Mouse (Mus musculus) embryonic facial prominence, embryonic 10.5 days (tissue): Measurements from ENCODE around the gene Stk16. TPM values are rescaled to one million over a fixed set of nuclear protein-coding genes. Genes with fewer than 3 reads are reported as not detected.
"Not testable (repeated sequence)": the region's sequence is repeated elsewhere in the genome, so short reads cannot be mapped to it uniquely, and the experiment has no call there.

ENCODE experiments used
- DNase-seq: peaks from one replicate; pipeline ENCODE4 v3.0.0-alpha.2; 2017; ENCODE audit warnings: low spot score
- H3K27ac ChIP-seq: fragments of 300-500 bp; sonication (generic); replicated peaks from 2 replicates; pipeline ENCODE4 v1.5.1; 2016; ENCODE audit warnings: mild to moderate bottlenecking
- H3K27me3 ChIP-seq: fragments of 300-500 bp; sonication (generic); replicated peaks from 2 replicates; pipeline ENCODE4 v1.6.1; 2016; ENCODE audit warnings: low read depth, mild to moderate bottlenecking; ENCODE audit not compliant: poor library complexity, severe bottlenecking
- H3K36me3 ChIP-seq: fragments of 300-500 bp; sonication (generic); replicated peaks from 2 replicates; pipeline ENCODE4 v1.6.1; 2016; ENCODE audit warnings: mild to moderate bottlenecking, moderate library complexity
- H3K4me1 ChIP-seq: fragments of 300-500 bp; sonication (generic); 2 replicates; pipeline ENCODE4 v1.6.1; 2016
- H3K4me3 ChIP-seq: fragments of 300-500 bp; sonication (generic); 2 replicates; pipeline ENCODE4 v1.5.1; 2016; ENCODE audit warnings: mild to moderate bottlenecking, moderate library complexity
- H3K9me3 ChIP-seq: fragments of 300-500 bp; sonication (generic); 2 replicates; pipeline ENCODE4 v1.6.1; 2016; ENCODE audit warnings: mild to moderate bottlenecking
- WGBS: fragments of 180-500 bp; shearing (Covaris S2); methylation state at CpG from one replicate; pipeline ENCODE4 v1.1.7; 2016; 5-methylcytosine and 5-hydroxymethylcytosine counted together
- polyA plus RNA-seq: library from polyadenylated mRNA; unstranded; fragments of >200 nt; fragmentation: Nextera tagmentation; extraction: Ambion mirVana; gene quantifications from 2 replicates; pipeline ENCODE4 v1.2.1, GENCODE M21; 2016

Gene Stk16
- polyA plus RNA-seq, 1 experiment from 2014 or later: 145 TPM

DNA sequence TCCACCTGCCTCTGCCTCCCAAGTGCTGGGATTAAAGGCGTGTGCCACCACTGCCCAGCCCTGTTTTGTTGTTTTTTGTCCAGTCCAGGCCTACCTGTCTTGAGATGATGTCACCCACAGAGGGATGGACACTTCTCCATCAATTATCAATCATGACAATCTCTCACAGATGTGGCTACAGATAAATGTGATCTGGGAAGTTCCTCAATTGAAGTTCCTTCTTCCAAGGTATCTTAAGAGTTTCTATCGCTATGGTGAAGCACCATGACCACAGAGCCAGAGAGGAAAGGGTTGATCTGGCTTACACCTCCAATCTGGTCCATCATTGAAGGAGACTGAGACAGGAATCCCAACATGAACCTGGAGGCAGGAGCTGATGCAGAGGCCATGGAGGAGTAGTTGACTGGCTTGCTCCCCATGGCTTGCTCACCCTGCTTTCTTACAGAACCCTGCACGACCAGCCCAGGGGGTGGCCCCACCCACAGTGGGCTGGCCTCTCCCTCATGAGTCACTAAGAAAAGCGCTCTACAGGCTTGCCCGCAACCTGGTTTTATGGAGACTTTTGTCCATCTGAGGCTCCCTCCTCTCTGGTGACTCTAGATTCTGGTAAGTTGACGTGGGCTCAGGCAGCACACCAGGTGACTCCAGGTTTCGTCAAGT, 19.8 kb downstream of the Stk16 start:
- no peak overlapping the region for H3K27ac ChIP-seq
- no peaks in the 10 kb centered on the region for H3K4me1 ChIP-seq
- no peak overlapping the region for H3K4me3 ChIP-seq
- H3K27me3 ChIP-seq: peaks cover 12% of the 10 kb centered on the region
- no peak for DNase-seq
- no peaks in the 10 kb centered on the region for H3K9me3 ChIP-seq
- WGBS: 74% methylated on average over 7 of the region's 7 CpGs
- no peaks in the 10 kb centered on the region for H3K36me3 ChIP-seq

DNA sequence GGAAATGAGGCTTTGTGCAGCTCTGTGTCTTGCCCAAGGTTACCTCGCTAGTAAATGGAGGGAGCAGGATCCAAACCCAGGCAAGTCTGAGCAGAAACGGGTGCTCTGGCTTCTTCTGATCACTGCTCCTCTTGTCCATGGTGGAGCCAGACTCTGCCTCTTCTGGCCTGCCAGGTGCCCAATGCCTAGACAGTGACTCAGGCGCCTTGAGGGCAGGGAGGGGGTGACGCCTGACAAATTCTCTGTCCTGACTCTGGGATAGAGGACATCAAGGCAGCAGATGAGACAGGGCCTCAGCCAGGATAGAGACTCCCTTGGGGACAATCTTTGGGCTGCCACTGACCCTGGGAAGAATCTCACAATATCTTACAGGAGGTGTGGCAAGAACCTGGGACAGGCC, 20.6 kb downstream of the Stk16 start:
- 80% methylated on average over 4 of the region's 4 CpGs for WGBS
- no peak overlapping the region for H3K27ac ChIP-seq

DNA sequence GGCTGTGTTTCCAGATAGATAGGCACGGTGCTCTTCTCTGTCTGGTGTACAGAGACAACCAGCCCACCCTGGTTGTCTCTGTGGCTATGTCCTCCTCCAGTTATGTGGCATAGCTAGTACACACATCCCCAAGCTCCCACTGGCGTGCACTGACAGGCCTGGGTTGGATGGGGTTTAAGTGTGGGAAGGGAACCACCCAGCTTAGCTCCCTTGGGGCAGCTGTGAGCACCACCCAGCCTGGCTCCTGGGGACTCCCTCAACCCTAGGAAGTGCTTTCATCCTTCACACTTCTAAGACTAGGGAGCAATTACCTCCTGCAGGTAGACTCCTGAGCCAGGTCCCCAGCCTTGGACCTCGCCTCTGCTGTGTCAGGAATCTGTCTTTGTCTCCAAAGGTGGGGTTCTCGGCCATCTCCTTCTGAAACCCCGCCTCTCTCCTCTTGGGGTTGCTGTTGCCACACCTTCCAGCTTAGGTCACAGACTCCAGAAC, 21.1 kb downstream of the Stk16 start, which contains the start of gene A630095N17Rik:
Gene A630095N17Rik (minus strand): TSS at position 439 of the 489 bp plus-strand sequence.
- no peak within 1 kb of the TSS for H3K27ac ChIP-seq

More for the DNA sequence above, 20.6 kb downstream of the Stk16 start:
- no peak overlapping the region for H3K4me3 ChIP-seq
- no peaks in the 10 kb centered on the region for H3K36me3 ChIP-seq
- peaks cover 12% of the 10 kb centered on the region for H3K27me3 ChIP-seq
- peaks cover 6% of the 10 kb centered on the region; the same call in 1 of the 2 replicates for H3K4me1 ChIP-seq
- no peaks in the 10 kb centered on the region for H3K9me3 ChIP-seq
- DNase-seq: no peak

DNA sequence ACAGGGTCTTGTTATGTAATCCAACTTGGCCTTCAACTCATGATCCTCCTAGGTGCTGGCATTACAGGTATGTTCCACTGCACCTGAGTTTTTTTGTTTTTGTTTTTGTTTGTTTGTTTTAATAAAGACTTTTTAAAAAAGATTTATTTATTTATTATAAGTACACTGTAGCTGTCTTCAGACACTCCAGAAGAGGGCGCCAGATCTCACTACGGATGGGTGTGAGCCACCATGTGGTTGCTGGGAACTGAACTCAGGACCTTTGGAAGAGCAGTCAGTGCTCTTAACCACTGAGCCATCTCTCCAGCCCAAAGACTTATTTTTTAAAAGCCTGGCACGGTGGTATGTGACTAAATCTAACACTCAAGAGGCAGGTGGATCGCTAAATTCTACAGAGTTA, 21.9 kb downstream of the Stk16 start:
- not testable (repeated sequence) for H3K4me3 ChIP-seq, H3K9me3 ChIP-seq, H3K27ac ChIP-seq, H3K36me3 ChIP-seq, DNase-seq
- H3K27me3 ChIP-seq: peaks cover 12% of the 10 kb centered on the region; the same call in 1 of the 2 replicates
- H3K4me1 ChIP-seq: peaks cover 18% of the 10 kb centered on the region
- WGBS: 59% methylated on average over 4 of the region's 4 CpGs

More for the DNA sequence above, 21.1 kb downstream of the Stk16 start, which contains the start of gene A630095N17Rik:
- Histone ChIP-seq H3K36me3 (no peaks in the 10 kb centered on the region), H3K27me3 (peaks cover 12% of the 10 kb centered on the region), H3K4me1 (peaks cover 11% of the 10 kb centered on the region), H3K4me3 (no peak within 1 kb of the TSS), H3K9me3 (no peaks in the 10 kb centered on the region)
- no peak for DNase-seq
- WGBS: 69% methylated on average over 5 of the region's 5 CpGs

DNA sequence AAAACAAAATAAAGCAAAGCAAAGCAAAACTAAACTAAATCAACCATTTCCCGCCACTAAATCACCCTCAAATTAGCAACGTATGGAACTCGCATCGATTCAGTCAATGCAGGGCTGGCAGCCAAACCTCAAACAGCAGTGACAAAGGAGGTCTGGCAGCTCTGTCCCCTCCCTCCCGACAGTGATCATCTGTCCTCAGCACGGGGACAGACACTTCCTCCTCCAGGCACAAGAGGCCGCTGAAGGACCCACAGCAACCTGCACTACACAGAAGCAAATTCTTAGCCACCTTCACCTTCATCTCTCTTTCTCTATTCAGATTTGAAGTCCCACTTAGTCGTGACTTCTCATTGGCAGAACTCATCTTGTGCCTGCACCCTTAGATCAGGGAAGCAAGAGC, 24.0 kb downstream of the Stk16 start:
- Histone ChIP-seq H3K27ac (no peak overlapping the region), H3K36me3 (peaks cover 3% of the 10 kb centered on the region), H3K4me3 (no peak overlapping the region), H3K9me3 (no peaks in the 10 kb centered on the region), H3K4me1 (peaks cover 20% of the 10 kb centered on the region), H3K27me3 (peaks cover 12% of the 10 kb centered on the region; the same call in 1 of the 2 replicates)
- peak; percentile 63 for DNase-seq
- WGBS: 3% methylated on average over 8 of the region's 8 CpGs

DNA sequence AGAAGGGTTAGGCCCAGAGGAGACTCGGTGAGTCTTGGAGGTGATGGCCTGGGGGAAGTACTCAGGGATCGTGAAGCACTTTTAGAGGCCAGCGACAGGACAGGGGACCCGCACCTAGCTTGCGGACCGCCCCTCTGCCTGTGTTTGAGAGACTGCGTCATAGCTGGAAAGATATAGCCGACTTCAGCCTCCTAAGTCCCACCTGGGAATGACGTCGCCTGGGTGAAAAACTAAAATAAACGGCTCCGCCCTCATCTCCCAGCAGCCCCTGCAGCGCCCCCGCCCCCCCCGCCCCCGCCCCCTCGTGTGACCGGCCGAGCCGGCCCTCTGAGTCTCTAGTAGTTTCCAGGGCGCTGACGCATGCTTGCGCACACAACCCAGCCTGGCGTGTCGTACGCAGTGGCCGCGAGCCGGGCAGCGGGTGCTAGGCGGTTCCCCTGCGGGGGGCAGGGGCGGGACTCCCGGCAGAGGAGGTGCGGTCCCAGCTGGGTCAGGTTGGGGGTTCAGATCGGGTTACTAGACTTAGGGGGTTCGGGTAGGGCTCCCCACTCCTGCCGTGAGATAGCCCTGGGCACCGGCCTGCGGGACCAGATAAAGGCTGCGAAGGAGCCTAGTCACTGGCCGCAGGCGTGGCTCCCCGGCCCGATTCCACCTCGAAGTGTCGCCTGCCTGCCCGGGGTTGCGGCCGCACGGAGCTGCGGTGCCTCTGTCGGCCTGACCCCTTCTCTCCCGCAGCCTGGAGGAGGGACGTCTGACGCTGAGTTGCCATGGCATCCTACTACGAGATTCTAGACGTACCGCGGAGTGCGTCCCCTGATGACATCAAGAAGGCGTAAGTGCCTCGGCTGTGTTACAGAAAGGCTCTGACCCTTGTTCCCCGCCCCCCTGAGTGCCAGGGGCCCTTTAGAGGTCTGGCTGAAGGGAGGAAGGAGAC, 25.7 kb downstream of the Stk16 start, which contains the start of gene Dnajb2:
Gene Dnajb2 (plus strand): TSS at position 290 of the 934 bp plus-strand sequence.
- WGBS: under 1% methylated on average over 64 of the region's 64 CpGs
- DNase-seq: peak; percentile 90

DNA sequence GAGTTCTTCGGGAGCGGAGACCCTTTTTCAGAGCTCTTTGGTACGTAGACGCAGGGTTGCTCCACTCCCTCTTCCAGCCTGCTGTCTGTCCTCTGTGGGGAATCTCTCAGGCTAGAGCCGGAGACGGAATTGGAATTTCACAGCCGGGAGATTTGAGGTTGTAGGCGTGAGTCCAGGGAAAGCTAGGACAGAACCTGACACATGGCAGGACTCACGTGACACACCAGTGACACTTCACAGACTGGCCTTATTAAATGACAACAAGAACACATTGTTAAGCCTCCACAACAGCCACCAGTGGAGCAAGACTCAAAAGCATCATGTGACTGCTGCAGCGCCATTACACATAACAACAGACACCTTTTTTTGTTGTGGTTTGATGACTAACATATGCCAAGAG, 29.0 kb downstream of the Stk16 start:
- Histone ChIP-seq H3K4me1 (peaks cover 20% of the 10 kb centered on the region), H3K27me3 (peaks cover 7% of the 10 kb centered on the region; the same call in 1 of the 2 replicates), H3K27ac (no peak overlapping the region), H3K4me3 (no peak overlapping the region), H3K36me3 (peaks cover 37% of the 10 kb centered on the region), H3K9me3 (no peaks in the 10 kb centered on the region)
- 86% methylated on average over 10 of the region's 10 CpGs for WGBS
- DNase-seq: no peak

More for the DNA sequence above, 25.7 kb downstream of the Stk16 start, which contains the start of gene Dnajb2:
- Histone ChIP-seq H3K36me3 (peaks cover 16% of the 10 kb centered on the region), H3K4me1 (peaks cover 20% of the 10 kb centered on the region), H3K9me3 (no peaks in the 10 kb centered on the region), H3K4me3 (peak within 1 kb of the TSS; percentile 73), H3K27ac (peak within 1 kb of the TSS; percentile 87), H3K27me3 (peaks cover 12% of the 10 kb centered on the region; the same call in 1 of the 2 replicates)

DNA sequence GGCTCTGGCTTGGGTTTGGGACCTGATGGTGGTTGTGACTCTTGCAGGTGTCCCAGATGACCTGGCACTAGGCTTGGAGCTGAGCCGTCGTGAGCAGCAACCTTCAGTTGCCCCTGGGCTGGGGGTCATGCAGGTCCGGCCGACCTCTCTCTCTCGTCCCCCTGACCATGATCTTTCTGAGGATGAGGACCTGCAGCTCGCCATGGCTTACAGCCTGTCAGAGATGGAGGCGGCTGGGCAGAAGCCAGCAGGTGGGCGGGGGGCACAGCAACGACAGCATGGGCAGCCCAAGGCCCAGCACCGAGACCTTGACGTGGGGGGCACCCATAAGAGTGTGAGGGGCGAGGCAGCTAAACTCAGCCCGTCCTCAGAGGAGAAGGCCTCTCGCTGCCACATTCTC, 32.8 kb downstream of the Stk16 start:
- no peak for DNase-seq
- 91% methylated on average over 14 of the region's 14 CpGs for WGBS

DNA sequence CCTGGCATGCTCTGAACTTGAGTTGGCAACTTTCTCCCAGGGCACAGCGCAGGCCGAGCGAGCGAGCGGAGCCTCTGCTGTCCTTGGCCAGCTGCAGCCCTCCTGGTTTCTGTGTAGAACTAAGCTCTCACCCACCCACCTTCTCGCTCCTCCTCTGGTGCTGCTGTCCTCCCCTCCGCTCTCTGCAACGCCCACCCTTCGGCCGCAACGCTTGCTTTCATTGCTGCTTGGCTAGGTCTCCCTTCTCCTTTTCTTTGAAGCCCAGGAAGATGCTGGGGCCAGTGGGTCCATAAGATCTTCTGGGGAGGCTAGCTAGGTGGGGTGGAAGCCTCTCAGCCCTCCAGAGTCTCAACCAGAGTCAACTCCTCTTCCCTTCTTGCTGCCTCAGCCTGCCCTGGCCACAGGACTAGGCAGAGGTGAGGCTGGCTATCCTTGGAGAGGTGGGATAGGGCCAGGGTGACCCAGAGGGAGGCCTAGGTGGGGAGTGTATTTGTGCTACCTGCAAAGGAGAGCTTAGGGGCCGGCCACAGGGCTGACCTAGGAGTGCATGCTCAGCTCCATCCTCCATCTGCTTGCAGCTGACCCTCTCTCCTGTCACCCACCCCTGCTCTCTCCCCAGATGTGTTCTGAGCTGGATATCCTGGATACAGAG, 33.7 kb downstream of the Stk16 start:
- Histone ChIP-seq H3K27ac (no peak overlapping the region), H3K27me3 (no peaks in the 10 kb centered on the region), H3K4me1 (peaks cover 21% of the 10 kb centered on the region), H3K4me3 (no peak overlapping the region), H3K36me3 (peaks cover 37% of the 10 kb centered on the region), H3K9me3 (no peaks in the 10 kb centered on the region)
- no peak for DNase-seq
- WGBS: 86% methylated on average over 12 of the region's 12 CpGs

More for the DNA sequence above, 32.8 kb downstream of the Stk16 start:
- Histone ChIP-seq H3K9me3 (no peaks in the 10 kb centered on the region), H3K4me3 (no peak overlapping the region), H3K4me1 (peaks cover 18% of the 10 kb centered on the region), H3K27me3 (no peaks in the 10 kb centered on the region), H3K36me3 (peaks cover 37% of the 10 kb centered on the region), H3K27ac (no peak overlapping the region)

DNA sequence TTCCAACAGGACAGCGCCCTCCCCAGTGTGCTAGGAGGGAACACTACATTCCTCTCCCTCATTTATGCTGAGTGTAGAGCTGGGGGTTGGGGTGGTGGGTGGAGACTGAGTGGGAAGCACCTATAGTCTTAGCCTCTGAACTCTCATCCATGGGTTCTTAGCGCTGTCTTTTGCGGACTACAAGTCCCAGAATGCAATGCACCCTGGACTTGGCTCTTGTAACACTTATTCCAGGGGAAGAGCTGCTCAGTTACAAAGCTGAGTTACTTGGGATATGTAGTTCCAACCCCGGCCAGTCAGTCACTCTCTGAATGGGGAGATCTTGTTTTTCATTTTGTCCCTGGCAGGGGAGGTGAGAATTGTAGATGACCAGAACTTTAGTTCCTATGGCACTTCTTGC, 34.2 kb downstream of the Stk16 start:
- 19% methylated on average over 4 of the region's 4 CpGs for WGBS

DNA sequence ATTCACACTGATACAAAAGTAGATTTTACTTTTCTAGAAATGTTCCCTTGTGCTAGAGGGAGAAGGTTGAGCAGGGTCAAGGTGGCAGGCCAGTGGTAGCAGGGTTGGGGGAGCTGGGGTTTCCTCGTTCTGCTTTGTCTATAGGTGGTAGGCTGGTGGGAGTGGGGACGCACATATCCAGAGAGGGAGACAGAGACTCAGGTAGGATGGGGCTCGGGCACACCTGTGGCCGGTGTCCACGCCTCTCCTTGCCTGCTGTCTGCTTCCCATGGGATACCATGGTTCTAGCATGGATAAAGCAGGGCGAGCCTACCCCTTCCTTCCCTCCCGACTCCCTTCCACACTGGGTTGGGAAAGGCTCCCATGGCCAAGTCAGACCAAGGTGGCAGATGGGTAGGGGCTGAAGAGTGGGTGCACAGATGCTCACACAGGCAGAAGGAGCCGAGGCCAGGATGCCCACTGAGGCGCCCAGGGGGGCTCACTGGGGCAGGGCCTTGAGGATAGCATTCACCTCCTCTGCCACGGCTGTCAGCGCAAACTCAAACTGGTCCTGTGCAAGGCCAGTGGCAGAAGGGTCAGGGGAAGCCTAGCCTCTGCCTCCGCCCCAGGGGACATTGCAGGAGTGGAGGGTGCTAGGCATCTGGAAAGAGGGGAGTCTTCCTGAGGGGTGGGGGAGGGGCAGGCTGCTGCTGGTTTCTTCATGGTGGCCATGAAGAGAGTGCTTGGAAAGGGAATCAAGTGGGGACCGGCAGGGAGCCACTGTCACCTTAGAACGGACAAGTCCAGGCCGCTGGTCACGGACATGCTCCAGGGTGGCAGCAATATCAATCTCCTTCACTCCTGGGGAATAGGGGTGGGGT, 36.7 kb downstream of the Stk16 start:
- no peak for DNase-seq
- Histone ChIP-seq H3K27me3 (peaks cover 8% of the 10 kb centered on the region), H3K27ac (peak overlapping the region; percentile 44; the same call in 1 of the 2 replicates), H3K4me1 (peaks cover 35% of the 10 kb centered on the region), H3K9me3 (no peaks in the 10 kb centered on the region), H3K4me3 (no peak overlapping the region), H3K36me3 (peaks cover 19% of the 10 kb centered on the region)
- WGBS: 79% methylated on average over 16 of the region's 16 CpGs

More for the DNA sequence above, 34.2 kb downstream of the Stk16 start:
- Histone ChIP-seq H3K4me3 (no peak overlapping the region), H3K27me3 (no peaks in the 10 kb centered on the region), H3K9me3 (no peaks in the 10 kb centered on the region), H3K27ac (no peak overlapping the region), H3K4me1 (peaks cover 21% of the 10 kb centered on the region), H3K36me3 (peaks cover 31% of the 10 kb centered on the region)
- peak; percentile 36 for DNase-seq
